Mouse (Mus musculus): ENCODE measurements around the gene Vmn1r49.
"Not testable (repeated sequence)": the region's sequence is repeated elsewhere in the genome, so short reads cannot be mapped to it uniquely, and the experiment has no call there.

DNA sequence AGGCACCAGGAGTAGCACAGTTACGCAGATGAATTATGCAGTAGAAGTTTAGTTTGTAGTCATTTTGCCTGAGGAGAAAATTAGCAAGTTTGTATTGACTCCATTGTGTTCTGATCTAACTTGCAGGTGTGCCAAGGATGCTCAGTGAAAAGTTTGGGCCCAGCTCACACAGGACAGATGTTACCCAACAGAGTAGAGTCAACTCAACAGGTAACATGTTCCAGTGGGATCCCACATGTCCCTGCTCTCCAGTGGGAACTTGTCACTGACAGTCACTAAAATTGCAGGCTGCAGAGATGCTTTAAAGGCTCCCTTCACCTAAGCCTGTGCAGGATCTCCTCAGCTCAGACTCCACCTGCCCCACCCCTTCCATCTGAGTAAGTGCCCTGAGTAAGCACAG is 44.0 kb upstream of the Vmn1r49 start, which contains the start of gene Vmn1r51:
- TF ChIP-seq CTCF (IDR thresholded peaks at IDR 0.05; ENCODE audit: control insufficient read depth, insufficient read depth, low read length); POLR2A (IDR thresholded peaks at IDR 0.05; ENCODE audit: borderline replicate concordance, control insufficient read depth, low read depth, low read length): not testable (repeated sequence)
